Mouse (Mus musculus) gastrocnemius, postnatal 25 days (tissue): ENCODE measurements around the gene Sh3bgr. TPM values are rescaled to one million over a fixed set of nuclear protein-coding genes. Genes with fewer than 3 reads are reported as not detected.

Experiments
- total RNA-seq, 2 experiments: library from RNA; stranded (reverse); gene quantifications; 1 replicate in 1 of 2; 2 replicates in 1 of 2; pipeline ENCODE4 v1.2.3; 2021

Gene Sh3bgr
- total RNA-seq, 2 experiments from 2014 or later = 960 to 980 TPM

Other genes with a start within 250 kb of the Sh3bgr start
- 10 to 100 TPM in 1 of 2 experiments, 1 to 10 TPM in 1; 9.5 to 10.3 TPM for gene Psmg1, start 209.5 kb upstream of the Sh3bgr start, total RNA-seq
- gene Brwd1, start 117.9 kb upstream of the Sh3bgr start, total RNA-seq = 10 to 100 TPM; 59.2 to 63.4 TPM
- gene Hmgn1, start 72.7 kb upstream of the Sh3bgr start, total RNA-seq = 10 to 100 TPM; 30.2 to 38.5 TPM
- gene Wrb, start 55.0 kb upstream of the Sh3bgr start, total RNA-seq = 1 to 10 TPM; 9.5 to 9.8 TPM
- gene Lca5l, start 8.2 kb upstream of the Sh3bgr start, total RNA-seq = under 1 TPM; 0.35 to 0.43 TPM
- under 1 TPM in 1 of 2 experiments, not detected in 1; 0.11 TPM for gene B3galt5, start 35.4 kb downstream of the Sh3bgr start, total RNA-seq
- not detected for gene Itgb2l, start 243.2 kb downstream of the Sh3bgr start, total RNA-seq